Mouse (Mus musculus): ENCODE results near the gene Bmp3.

The Bmp3 gene

GRCm38 (mm10) chr5:98902339-98902738 is 48.1 kb downstream of the Bmp3 start:
- no peak for DNase-seq (ENCODE audit: low read depth)

- DNase-seq (ENCODE audit: low read depth), result no peak
Measured at GRCm38 (mm10) chr5:98918716-98919115, 64.5 kb downstream of the Bmp3 start.

GRCm38 (mm10) chr5:98921608-98922007 is 67.4 kb downstream of the Bmp3 start:
- no peak for DNase-seq (ENCODE audit: low read depth)

GRCm38 (mm10) chr5:98922921-98923320 is 68.7 kb downstream of the Bmp3 start:
- DNase-seq (ENCODE audit: low read depth), result no peak
